Mouse (Mus musculus) kidney, adult 8-10 months (tissue): Measurements from ENCODE around the gene Tmc4.
"Not testable (repeated sequence)": the region's sequence is repeated elsewhere in the genome, so short reads cannot be mapped to it uniquely, and the experiment has no call there.

Experiments
- DNase-seq, 2 experiments: peaks; one replicate each; pipeline ENCODE4 v3.0.0; 2022

The Tmc4 gene

DNA sequence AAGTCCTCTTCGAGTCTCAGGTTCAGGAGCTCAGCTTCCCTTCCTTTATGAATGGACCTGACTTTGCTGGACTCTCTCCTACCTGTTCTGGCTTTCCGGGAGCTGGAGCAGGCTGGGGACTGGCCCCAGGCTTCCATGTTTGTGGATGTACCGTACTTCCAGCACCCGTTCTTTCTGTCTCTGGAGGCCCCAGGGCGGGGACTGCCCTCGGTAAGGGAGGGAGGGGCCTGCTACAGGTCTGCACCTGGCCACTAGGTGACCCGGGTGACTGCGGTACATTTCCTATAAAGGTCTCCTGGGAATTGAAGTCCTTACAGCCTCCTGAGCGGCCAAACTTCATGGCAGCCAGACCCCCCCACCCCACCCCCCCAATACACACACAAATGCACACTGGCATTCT, at the start of gene Tmc4:
Gene Tmc4 (minus strand): TSS at position 212 of the 400 bp plus-strand sequence.
- peak; percentile 57 to 76 for DNase-seq

DNA sequence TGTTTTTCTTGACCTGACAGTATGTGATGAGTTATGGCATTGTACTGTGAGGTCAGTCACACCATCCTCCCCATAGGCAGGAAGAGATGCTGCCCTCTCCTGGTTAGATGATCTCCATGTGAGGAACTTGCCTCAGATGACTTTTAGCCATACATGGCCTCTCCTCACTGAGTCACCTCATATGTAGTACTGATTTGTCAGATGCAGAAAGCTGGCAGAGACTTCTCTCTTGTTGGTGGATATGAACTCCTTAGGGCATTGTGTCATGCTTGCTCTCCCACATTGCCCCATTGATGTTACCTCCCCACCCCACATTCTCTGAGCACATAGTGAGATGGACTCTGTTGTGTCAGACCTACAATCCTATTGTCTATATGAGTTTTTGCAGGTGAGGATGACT, 48.1 kb upstream of the Tmc4 start:
- DNase-seq = not testable (repeated sequence)

DNA sequence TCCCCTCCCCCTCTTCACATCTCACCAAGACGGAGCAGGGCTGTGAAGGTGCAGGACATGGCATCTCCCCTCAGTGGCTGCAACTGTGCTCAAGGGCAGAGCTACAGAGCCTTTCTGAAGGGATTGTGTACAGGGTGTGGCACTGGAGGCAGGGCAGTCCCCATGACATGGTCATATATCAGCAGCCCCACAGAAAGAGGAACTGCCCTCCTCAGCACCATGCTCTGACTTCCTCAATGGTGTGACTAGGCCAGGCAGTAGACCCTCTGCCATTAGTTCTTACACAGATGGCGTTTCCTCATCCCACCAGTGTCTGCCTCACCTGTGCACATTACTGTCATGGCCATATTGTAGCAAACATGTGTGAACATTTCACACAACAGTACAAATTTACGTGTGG, 42.9 kb upstream of the Tmc4 start, which contains the start of gene Pirb:
Gene Pirb (minus strand): TSS at position 124 of the 400 bp plus-strand sequence.
- not testable (repeated sequence) for DNase-seq

DNA sequence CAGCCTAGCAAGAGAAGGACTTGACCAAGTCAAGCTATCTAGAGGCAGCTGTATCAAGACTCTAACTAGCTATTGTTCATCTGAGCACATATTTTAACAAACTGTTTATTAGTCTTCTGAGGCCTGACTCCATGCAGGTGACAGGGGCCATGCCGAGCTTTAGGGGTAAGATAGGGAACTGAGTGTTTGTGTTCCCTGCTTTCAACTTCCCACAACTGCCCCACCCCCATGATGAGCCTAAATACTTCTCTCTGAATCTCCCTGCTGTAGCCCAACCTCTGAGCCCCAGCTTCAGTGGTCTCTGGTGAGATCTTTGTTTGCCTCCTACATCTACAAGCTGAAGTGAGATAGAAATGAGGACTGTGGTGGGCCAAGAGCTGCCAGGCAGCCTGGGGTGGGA, 37.9 kb upstream of the Tmc4 start:
- no peak for DNase-seq

DNA sequence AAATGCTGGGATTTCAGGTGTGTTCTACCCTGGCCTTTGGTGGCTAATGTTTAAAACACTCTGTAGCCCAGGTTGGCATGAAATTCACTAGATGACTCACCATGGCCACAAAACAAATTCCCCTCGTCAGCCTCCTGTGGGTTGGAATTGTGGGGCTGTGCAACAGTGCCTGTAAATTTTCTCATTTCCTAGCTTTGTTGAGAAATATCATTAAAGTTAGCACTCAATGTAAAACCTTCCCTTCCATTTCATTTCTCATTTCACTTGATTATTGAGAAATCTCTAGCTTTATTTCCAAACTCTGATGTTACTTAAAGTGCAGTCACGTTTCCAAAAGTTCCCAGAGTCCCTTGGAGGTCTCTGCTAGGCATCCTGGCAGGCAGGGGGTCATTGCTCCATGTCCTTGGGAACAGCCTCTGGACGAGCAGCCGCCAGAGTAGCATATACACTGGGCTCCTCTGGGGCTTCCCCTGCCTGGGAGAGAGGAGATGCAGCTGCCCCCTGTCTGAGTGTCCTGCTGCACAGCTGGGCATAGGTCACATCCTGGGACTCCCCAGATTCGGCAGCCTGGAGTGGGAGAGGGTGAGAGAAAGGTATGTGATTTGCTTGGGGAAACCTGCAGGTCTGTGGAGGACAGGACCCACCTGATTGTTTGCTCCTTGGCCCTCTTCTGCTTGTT, 35.0 kb upstream of the Tmc4 start:
- DNase-seq = no peak

DNA sequence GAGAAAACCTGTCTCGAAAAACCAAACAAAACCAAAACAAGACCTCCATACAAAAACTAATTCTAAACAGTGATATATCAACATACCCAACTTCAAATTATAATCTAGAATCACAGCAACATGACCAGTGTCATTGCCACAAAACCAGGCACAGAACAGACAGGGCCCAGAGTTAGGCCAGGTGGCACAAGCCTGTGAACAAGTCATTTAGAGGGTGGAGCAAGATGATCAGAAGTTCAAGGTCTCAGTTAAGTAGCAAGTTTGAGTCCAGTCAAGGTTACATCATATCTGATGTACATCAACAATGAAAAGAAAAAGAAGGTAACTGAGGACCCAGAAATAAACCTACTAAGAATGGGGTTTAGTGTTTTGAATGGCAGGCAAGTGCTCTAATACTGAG, 31.6 kb upstream of the Tmc4 start:
- DNase-seq = no peak

DNA sequence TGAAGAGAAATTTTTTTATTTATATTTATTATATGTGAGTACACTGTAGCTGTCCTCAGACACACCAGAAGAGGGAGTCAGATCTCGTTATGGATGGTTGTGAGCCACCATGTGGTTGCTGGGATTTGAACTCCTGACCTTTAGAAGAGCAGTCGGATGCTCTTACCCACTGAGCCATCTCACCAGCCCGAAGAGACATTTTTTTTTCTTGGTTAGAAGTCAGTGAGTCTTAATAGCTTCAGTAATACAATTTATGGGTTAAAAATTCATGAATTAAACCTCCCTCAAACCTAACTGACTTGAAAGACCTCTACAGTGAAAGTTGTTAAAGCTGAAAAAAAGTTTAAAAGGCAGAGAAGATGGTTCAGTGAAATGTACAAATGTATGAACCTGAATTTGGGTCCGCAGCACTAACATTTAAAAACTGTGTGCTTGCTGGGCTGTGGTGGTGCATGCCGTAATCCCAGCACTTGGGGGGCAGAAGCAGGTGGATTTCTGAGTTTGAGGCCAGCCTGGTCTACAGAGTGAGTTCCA, 31.2 kb upstream of the Tmc4 start:
- DNase-seq = not testable (repeated sequence)

DNA sequence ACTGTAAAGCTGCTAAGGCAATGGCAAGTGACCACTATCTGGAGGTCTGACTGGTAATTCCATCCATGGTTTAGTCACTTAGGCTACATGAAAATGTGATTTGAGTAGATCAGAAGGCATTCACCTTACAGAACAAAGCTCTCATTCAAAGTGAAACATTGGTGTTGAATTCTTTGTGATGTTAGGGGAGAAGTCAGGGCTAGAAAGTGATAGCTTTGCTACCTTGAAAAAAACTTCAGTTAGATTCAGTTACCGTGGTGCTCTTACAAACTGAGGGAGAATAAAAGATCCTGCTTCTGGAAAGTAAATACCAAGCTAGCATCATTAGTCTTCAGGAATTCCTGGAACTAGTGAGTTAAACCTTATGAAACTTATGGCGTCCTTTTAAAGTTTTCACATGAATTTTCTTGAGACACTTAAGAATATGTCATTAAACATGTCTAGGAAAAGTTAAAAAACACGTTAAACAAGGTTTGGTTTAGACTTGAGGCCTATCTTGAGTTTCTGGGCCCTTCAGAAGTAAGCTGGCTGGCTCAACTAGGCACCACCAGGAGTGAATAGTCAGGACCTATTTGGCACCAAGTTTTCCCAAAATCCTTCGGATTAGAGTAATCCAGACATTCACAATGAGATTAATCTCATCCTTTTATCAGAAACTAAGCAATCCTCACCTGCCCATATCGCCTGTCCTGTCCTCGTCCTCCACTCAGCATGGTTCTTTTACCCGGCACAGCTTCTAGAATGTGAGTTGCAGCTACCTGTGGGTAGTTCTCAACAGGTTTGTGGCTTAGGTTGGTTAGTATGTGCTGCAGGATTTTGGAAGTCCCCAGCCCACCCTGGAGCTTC, 30.4 kb upstream of the Tmc4 start:
- no peak for DNase-seq

DNA sequence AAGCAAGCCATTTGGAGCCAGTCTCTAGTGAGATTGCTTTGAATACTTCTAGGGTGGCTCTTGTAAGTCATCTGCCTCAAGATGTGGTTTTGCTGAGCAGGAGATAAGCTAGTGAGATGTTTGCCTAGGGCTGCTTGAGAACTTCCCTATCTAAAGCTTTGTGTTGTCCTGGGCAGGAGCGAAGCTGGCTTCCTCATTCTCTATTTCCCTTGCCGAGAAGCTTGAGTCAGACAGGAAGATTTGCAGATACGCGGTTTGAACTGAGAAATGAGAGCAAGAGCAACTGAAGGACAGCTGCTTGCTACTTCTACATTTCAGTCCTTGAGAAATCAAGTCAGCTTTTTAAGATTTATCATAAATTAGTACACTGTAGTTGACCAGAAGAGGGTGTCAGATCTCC, 29.7 kb upstream of the Tmc4 start:
- no peak for DNase-seq

DNA sequence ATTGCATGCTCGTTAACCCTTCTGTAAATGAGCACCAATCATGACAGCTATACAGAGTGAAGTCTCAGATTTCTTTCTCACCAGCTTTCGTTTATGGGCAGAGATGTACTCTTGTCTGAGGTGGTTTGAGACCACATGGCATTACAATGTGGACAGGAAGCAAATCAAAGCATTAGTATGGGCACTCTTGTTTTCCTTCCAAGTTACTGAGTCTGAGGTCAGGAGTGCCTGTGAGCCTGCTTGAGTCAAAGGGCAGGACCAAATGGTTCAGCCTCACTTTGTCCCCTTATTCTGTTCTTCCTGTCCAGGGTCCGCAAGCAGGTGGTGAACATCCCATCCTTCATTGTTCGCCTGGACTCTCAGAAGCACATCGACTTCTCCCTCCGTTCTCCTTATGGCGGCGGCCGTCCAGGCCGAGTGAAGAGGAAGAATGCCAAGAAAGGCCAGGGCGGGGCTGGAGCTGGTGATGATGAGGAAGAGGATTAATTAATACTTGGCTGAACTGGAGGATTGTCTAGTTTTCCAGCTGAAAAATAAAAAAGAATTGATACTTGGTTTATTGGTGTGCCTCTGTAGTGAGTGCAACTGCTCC, 29.1 kb upstream of the Tmc4 start:
- DNase-seq = no peak

DNA sequence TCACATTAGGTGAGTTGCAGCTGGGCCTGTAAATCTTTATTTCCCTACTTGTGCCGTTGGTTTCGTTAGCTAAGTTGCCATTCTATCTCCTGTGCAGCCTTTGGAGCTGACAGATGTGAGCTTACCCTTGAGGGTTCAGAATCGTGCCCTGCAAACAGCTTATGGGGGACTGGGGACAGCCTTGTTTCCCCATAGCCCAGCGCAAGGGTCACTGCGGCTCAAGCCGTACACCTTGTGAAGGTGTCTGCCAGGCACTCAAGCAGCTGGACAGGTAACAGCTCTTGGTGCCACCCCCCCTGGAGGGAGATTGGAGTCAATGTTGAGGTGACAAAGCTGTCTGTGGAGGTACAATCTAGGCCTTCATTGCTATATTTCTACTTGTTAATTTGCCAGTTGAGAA, 28.6 kb upstream of the Tmc4 start:
- DNase-seq = no peak

DNA sequence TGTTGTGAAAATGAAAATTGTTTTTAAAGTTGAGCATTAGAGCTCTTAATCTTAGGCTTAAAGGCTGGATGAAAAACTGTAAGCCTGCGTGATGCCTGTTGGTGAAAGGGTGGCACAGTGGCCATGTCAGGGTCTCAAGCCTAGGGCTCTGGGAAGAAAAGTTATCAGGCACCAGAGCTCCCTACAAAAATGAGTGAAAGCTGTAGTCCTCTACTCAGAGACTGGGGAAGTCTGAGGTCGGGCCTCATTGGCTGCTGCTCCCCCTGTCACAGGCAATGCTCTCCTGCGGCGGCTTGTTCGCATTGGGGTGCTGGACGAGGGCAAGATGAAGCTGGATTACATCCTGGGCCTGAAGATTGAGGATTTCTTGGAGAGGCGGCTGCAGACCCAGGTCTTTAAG, 28.1 kb upstream of the Tmc4 start:
- not testable (repeated sequence) for DNase-seq

DNA sequence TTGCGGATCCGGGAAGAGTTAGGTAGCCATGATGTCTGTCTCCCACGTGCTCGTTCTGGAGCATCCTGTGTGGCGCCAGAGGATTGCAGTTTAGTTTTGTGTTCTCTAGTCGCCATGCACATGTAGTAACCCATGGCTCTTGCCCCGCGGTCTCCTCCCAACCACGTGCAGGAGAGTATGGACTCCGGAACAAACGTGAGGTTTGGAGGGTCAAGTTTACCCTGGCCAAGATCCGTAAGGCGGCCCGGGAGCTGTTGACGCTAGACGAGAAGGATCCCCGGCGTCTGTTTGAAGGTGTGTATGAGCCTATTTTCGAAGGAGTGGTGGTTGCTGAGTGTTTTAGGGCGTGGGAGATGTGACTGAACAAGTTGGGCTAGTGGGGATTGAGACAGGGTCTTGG, 27.1 kb upstream of the Tmc4 start:
- DNase-seq = no peak

DNA sequence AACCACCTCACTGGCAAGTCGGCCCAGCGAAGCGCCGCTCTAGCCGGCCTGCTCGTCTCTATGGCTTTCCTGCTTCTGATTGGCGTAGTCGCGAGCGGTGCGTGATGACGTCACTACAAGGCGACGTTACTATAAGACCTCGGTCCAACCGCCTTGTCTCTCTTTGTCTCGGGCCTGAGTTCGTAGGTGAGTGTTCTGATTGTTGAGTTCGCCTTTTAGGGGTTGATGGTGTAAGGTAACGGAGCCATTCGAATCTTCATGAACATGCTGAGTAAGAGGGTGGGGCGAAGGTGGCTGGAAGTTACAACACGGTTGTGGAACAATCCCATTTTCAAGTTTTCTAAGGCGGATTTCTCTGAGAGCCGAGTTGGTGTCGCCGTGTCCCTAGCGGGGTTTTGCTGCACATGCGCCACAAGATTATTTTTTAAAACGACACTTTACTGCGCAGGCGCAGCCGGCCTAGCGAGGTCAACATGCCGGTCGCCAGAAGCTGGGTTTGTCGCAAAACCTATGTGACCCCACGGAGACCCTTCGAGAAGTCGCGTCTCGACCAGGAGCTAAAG, 26.6 kb upstream of the Tmc4 start, which contains the start of gene Rps9:
Gene Rps9 (plus strand): TSS at position 115 of the 563 bp plus-strand sequence.
- peak; percentile 96 to 97 for DNase-seq

DNA sequence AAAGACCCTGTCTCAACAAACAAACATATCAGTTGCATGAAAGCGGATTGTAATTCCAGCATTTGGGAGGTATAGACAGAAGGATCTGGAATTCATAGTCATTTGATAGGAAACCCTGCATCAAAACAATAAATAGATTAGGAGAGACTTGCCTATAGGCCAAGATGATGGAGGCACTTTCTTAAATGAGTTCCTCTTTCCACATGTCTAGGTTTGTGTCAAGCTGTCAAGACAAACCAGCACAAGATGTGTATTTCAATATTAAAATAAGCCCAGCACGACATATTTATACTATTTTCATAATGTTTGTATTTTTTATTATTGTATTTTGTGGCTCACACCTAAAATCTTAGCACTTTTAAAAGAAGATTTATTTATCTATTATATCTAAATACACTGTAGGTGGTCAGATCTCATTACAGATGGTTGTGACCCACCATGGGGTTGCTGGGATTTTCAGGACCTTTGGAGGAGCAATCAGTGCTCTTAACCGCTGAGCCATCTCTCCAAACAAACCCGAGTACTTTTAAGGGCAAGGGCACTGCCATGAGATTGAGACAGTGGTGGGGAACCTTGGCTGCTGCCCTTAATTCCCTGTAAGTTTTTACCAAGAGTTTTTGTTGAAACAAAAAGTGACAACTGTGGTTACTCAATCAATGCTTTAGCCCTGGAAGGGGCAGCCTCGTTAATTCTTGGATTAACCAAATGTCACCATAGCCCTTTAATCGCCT, 26.0 kb upstream of the Tmc4 start:
- no peak for DNase-seq

DNA sequence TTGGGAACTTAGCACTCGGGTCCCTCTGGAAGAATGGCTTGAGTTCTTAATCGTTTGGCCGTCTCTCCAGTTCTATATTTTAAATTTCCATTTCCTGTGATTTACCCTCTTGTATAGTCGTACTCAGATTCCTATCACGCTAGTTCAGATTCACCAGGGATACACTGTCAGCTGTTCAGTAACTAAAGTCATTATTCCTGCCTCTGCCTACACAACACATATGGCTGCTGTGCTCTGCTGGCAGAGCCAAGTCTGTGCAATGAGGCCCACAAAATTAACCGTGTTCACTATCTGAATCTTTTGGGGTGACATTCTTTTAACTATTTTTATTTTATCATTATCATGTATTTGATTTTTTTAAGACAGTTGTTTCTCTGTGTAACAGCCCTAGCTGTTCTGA, 21.1 kb upstream of the Tmc4 start:
- DNase-seq = no peak

DNA sequence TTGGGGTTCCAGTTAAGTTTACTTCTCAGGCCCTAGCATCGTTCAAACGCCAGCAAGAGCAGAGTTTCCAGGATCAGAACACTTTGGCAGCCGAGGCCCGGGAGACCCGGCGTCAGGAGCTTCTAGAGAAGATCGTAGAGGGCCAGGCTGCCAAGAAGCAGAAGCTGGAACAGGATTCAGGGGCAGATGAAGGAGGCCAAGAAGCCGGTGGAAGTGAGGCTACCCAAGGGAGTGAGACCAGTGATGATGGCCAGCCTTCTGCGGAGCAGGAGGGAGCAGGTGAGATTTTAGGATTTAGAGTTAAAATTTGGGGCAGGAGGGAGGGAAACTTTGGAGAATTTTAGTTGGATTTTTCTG, 17.6 kb upstream of the Tmc4 start:
- not testable (repeated sequence) for DNase-seq

DNA sequence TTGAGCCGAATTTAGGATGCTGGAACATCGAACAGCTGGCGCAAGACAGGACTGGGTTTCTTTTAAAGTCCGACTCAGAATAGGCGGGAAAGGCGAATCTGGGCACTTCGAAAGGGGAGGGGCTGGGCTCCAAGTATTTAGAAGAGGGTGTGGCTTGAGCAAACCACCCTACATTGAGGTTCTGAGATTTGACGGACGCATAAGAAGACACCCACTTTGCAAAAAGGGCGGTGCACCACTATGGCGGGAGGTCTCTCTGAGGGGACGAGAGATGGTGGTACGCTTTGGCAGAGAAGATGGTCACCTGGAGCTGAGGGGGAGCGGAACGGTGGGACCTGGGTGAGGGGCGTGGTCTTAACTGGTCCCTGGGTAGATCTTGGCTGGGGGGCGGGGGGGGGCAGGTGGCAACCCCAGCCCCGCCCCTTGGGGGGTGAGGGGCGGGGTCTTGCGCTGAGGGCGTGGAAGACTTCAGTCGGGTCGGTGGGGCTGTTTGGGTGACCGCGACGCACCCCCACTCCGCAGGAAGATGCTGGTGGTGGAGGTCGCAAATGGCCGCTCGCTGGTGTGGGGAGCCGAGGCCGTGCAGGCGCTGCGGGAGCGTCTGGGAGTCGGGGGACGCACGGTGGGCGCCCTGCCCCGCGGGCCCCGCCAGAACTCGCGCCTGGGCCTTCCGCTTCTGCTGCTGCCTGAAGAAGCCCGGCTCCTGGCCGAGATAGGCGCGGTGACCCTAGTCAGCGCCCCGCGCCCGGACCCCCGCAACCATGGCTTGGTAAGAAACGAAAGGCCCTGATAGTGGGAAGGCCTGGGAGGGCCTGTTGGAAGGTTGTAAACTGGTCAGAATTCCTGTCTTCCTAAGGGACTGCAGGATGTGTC, 17.0 kb upstream of the Tmc4 start:
- peak; percentile 83 to 89 for DNase-seq

DNA sequence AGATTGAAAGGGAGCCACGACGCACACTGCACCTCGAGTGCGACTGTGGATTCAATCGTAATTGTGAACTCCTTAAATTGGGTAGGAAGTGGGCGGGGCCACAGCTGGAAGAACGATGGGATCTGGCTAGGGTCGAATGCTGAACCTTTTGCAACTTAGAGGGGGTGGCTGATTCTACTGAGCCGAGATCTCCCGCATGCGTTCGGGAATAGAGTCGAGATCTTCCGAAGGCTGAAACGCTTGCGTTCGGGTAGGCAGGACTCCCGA, 16.4 kb upstream of the Tmc4 start:
- DNase-seq = no peak

DNA sequence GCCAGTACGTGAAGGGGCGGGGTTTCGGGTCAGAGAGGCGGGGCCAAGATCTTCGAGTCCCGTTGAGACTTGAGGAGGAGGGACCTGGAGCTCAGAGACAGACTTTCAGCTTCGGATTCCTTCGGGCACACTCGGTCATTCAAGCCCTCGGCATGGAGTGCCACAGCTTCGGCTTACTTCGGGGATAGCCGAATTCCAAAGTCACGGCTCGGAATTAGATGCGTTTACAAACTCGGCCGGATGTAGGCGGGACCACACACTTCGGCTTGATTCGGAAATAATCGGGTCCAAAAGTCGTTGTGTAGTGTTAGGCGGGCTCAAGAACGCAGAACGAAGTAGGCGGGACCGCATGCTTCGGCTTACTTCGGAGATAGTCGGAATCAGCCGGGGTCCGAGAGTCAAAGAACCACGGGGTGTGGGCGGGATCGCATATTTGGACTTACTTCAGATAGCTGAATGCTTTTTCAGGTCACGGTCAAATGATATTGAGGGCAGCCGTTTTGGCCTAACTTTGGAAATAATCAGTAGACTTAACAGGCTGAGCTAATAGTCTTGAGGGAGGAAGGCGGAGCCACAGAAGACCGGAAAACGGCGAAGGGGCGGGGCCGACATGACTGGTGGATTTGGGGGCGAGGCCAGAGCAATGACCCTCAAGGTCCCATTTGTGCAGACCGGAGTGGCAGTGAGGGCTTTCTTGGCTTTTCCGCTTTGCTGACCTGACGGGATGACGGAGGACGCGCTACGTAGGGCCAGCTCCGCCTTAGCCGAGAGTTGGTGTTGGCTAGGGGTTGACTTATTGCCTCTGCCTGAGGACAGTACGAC, 15.8 kb upstream of the Tmc4 start, which contains the start of gene Mboat7:
Gene Mboat7 (minus strand): TSS at position 537 of the 822 bp plus-strand sequence.
- peak; percentile 99 for DNase-seq
